Mouse (Mus musculus): ENCODE measurements at regions not wholly inside any gene's neighbourhood (a gene's known extent, or its start where the extent isn't known, plus 50 kb on each side); places are given as distances from the start of the nearest gene placed in this dataset.
A peak's percentile ranks its signal among the peaks of the same experiment; 100 is the strongest.
"Not testable (repeated sequence)": the region's sequence is repeated elsewhere in the genome, so short reads cannot be mapped to it uniquely, and the experiment has no call there.

GRCm38 (mm10) chr17:6489926-6490564 lies 60.1 kb downstream of the Dynlt1b start:
- not testable (repeated sequence) for H3K4me1 ChIP-seq (replicated peaks); H3K36me3 ChIP-seq (replicated peaks); H3K9ac ChIP-seq; H3K4me3 ChIP-seq (replicated peaks); H3K27ac ChIP-seq (replicated peaks); H3K9me3 ChIP-seq (replicated peaks); H3K4me2 ChIP-seq
- WGBS (ENCODE audit: insufficient replicate concordance): 2% methylated on average over 23 of the region's 52 CpGs
- H3K27me3 ChIP-seq: peaks cover 17% of the 10 kb centered on the region
- ATAC-seq (ENCODE audit: insufficient read depth): peak; percentile 25

DNA sequence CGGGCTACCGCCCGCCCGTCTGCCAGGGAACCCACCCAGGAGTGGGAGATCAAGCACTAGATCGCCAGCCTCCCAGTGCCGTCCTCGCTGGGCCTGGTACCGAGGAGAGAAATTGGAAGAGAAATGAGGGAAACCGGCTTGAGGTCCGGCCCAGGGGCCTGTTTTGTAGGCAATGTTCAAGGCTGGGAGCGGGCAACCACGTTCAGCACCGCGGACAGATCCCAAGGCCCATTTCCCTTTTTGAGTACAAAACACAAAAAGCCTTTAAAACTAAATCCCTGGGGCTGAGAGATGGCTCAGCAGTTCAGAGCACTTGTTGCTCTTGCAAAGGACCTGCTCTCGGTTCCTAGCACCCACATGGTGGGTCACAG lies 60.6 kb downstream of the Dynlt1b start:
- not testable (repeated sequence) for H3K4me3 ChIP-seq (replicated peaks); H3K9me3 ChIP-seq (replicated peaks); H3K4me1 ChIP-seq (replicated peaks); ATAC-seq (ENCODE audit: insufficient read depth); H3K9ac ChIP-seq; H3K36me3 ChIP-seq (replicated peaks); H3K4me2 ChIP-seq; H3K27ac ChIP-seq (replicated peaks)
- WGBS (ENCODE audit: insufficient replicate concordance): no CpG with 5 or more reads among the region's 15 CpGs
- H3K27me3 ChIP-seq: peaks cover 17% of the 10 kb centered on the region

DNA sequence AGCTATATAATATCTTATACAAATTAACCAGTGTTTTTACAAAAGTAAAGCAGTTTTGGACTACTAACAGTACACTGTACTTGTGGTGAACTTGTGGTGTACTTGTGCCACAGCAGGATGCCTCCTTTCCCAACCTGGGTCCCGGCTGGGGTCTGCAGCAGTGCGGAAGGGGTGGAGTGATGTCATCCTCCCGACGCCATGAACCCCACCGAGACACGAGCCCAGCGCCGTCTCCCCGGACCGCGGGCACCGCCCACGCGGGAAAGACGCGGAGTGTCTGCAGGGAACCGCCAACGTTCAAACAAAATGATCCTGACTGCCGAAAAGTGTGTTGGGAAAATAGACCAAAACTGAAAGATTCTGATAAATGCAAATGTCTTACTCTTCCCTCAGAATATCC lies 62.6 kb downstream of the Dynlt1b start:
- Histone ChIP-seq H3K4me2 (peak overlapping the region; percentile 27; the same call in 1 of the 2 replicates), H3K27me3 (peaks cover 17% of the 10 kb centered on the region)
- not testable (repeated sequence) for H3K9me3 ChIP-seq (replicated peaks); H3K9ac ChIP-seq; H3K4me3 ChIP-seq (replicated peaks); ATAC-seq (ENCODE audit: insufficient read depth); H3K36me3 ChIP-seq (replicated peaks); H3K4me1 ChIP-seq (replicated peaks); H3K27ac ChIP-seq (replicated peaks)
- 27% methylated on average over 19 of the region's 19 CpGs for WGBS (ENCODE audit: insufficient replicate concordance)

- not testable (repeated sequence) for H3K9me3 ChIP-seq (replicated peaks); H3K36me3 ChIP-seq (replicated peaks); ATAC-seq (ENCODE audit: insufficient read depth); H3K4me3 ChIP-seq (replicated peaks); H3K4me1 ChIP-seq (replicated peaks); H3K27ac ChIP-seq (replicated peaks); H3K9ac ChIP-seq; H3K4me2 ChIP-seq
- peaks cover 17% of the 10 kb centered on the region for H3K27me3 ChIP-seq
- WGBS (ENCODE audit: insufficient replicate concordance): 25% methylated on average over 23 of the region's 23 CpGs
Observed at GRCm38 (mm10) chr17:6492950-6493349, 63.0 kb downstream of the Dynlt1b start.

GRCm38 (mm10) chr17:6496491-6496890 lies 66.6 kb downstream of the Dynlt1b start:
- WGBS (ENCODE audit: insufficient replicate concordance): 64% methylated on average over 9 of the region's 9 CpGs
- not testable (repeated sequence) for ATAC-seq (ENCODE audit: insufficient read depth); H3K9me3 ChIP-seq (replicated peaks); H3K27ac ChIP-seq (replicated peaks); H3K9ac ChIP-seq; H3K36me3 ChIP-seq (replicated peaks); H3K4me3 ChIP-seq (replicated peaks); H3K27me3 ChIP-seq; H3K4me1 ChIP-seq (replicated peaks); H3K4me2 ChIP-seq

GRCm38 (mm10) chr17:6502676-6503075 lies 72.8 kb downstream of the Dynlt1b start:
- H3K9me3 ChIP-seq (replicated peaks); H3K27ac ChIP-seq (replicated peaks); H3K4me2 ChIP-seq; H3K27me3 ChIP-seq; H3K4me3 ChIP-seq (replicated peaks); H3K36me3 ChIP-seq (replicated peaks); H3K4me1 ChIP-seq (replicated peaks); ATAC-seq (ENCODE audit: insufficient read depth); H3K9ac ChIP-seq: not testable (repeated sequence)
- WGBS (ENCODE audit: insufficient replicate concordance): 70% methylated on average over 4 of the region's 6 CpGs

DNA sequence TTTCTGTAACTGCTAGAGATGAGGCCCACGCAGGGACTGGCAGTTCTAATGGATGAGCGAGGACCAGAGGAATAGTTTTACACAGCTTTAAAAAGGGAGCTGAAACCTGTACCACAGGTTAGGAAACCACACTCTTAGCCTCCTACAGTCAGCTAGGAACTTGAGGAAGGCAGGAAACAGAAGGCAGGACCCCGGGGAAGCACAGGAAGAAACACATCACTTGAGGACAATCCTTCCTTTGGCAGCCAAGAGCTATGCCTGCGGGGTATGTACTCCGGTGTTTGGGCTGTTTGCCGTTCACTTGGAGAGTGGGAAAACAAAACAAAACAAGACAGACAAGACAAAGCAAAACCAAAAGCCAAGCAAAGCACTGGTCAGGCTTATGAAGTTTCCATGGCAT lies 76.0 kb downstream of the Dynlt1b start:
- not testable (repeated sequence) for H3K4me3 ChIP-seq (replicated peaks); ATAC-seq (ENCODE audit: insufficient read depth); H3K9me3 ChIP-seq (replicated peaks); H3K4me2 ChIP-seq; H3K36me3 ChIP-seq (replicated peaks); H3K27ac ChIP-seq (replicated peaks); H3K4me1 ChIP-seq (replicated peaks); H3K9ac ChIP-seq; H3K27me3 ChIP-seq
- WGBS (ENCODE audit: insufficient replicate concordance): 45% methylated on average over 6 of the region's 6 CpGs

GRCm38 (mm10) chr17:6515128-6515527 lies 85.2 kb downstream of the Dynlt1b start:
- H3K9me3 ChIP-seq (replicated peaks); H3K4me1 ChIP-seq (replicated peaks); H3K27ac ChIP-seq (replicated peaks); H3K27me3 ChIP-seq; H3K4me3 ChIP-seq (replicated peaks); H3K4me2 ChIP-seq; H3K9ac ChIP-seq; H3K36me3 ChIP-seq (replicated peaks): not testable (repeated sequence)
- 77% methylated on average over 5 of the region's 8 CpGs for WGBS (ENCODE audit: insufficient replicate concordance)
- ATAC-seq (ENCODE audit: insufficient read depth): peak; percentile 29; the same call in 1 of the 2 replicates

- H3K36me3 ChIP-seq (replicated peaks); H3K27me3 ChIP-seq; H3K4me3 ChIP-seq (replicated peaks); ATAC-seq (ENCODE audit: insufficient read depth); H3K9me3 ChIP-seq (replicated peaks); H3K27ac ChIP-seq (replicated peaks); H3K4me1 ChIP-seq (replicated peaks); H3K9ac ChIP-seq; H3K4me2 ChIP-seq: not testable (repeated sequence)
- WGBS (ENCODE audit: insufficient replicate concordance): 48% methylated on average over 6 of the region's 6 CpGs
Observed at GRCm38 (mm10) chr17:6519107-6519506, 82.4 kb upstream of the Dynlt1c start.

GRCm38 (mm10) chr17:6520001-6520400 lies 81.5 kb upstream of the Dynlt1c start:
- not testable (repeated sequence) for H3K27me3 ChIP-seq; H3K27ac ChIP-seq (replicated peaks); H3K4me2 ChIP-seq; ATAC-seq (ENCODE audit: insufficient read depth); H3K36me3 ChIP-seq (replicated peaks); H3K4me3 ChIP-seq (replicated peaks); H3K9me3 ChIP-seq (replicated peaks); H3K9ac ChIP-seq; H3K4me1 ChIP-seq (replicated peaks)
- 48% methylated on average over 2 of the region's 2 CpGs for WGBS (ENCODE audit: insufficient replicate concordance)

- H3K27ac ChIP-seq (replicated peaks); ATAC-seq (ENCODE audit: insufficient read depth); H3K4me3 ChIP-seq (replicated peaks); H3K9me3 ChIP-seq (replicated peaks); H3K4me1 ChIP-seq (replicated peaks); H3K36me3 ChIP-seq (replicated peaks); H3K4me2 ChIP-seq; H3K9ac ChIP-seq; H3K27me3 ChIP-seq: not testable (repeated sequence)
- 48% methylated on average over 4 of the region's 4 CpGs for WGBS (ENCODE audit: insufficient replicate concordance)
Observed at GRCm38 (mm10) chr17:6520751-6521150, 80.7 kb upstream of the Dynlt1c start.

GRCm38 (mm10) chr17:6522185-6522584 lies 79.3 kb upstream of the Dynlt1c start:
- H3K4me3 ChIP-seq (replicated peaks); H3K27ac ChIP-seq (replicated peaks); H3K4me1 ChIP-seq (replicated peaks); H3K36me3 ChIP-seq (replicated peaks); H3K9me3 ChIP-seq (replicated peaks); H3K9ac ChIP-seq; ATAC-seq (ENCODE audit: insufficient read depth); H3K27me3 ChIP-seq; H3K4me2 ChIP-seq: not testable (repeated sequence)
- WGBS (ENCODE audit: insufficient replicate concordance): 55% methylated on average over 6 of the region's 9 CpGs
